Mouse (Mus musculus) bone marrow macrophage, adult 2 months (primary cell): Measurements from ENCODE around the gene Ilkap.

ENCODE experiments used
- CTCF ChIP-seq: IDR thresholded peaks from 2 replicates; pipeline ENCODE4 v1.5.1; 2012; ENCODE audit warnings: low read depth, mild to moderate bottlenecking, low read length, moderate library complexity
- POLR2A ChIP-seq: IDR thresholded peaks from 2 replicates; pipeline ENCODE4 v1.6.1; 2012; ENCODE audit warnings: mild to moderate bottlenecking, low read depth, low read length, borderline replicate concordance

DNA sequence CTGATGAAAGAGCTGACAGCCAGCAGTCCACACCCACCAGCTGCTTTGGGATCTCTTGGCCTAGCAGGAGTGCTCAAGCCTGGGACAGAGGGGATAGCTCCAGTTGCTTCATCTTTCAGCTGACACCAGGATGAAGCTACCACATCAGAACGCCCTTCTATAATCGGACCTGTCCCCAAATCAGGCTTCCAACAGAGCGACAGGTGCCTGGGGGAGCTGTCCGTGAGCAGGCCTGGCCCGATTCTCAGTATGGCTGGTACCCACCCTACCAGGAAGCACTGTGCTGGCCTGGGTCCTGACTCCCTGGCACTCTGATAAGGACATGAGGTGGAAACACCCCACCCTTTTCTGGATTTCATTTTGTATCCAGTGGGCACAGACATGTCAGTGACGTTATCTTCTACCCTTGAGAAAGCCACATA lies 25.2 kb downstream of the Ilkap start:
- no peak for TF ChIP-seq CTCF
- TF ChIP-seq POLR2A = no peak
